Mouse (Mus musculus): ENCODE data around the gene Pole2.

- no peak for TF ChIP-seq POLR2A (IDR thresholded peaks at IDR 0.05; ENCODE audit: extremely low read depth, insufficient read depth, low read length)
- TF ChIP-seq CTCF (IDR thresholded peaks at IDR 0.05; ENCODE audit: low read depth, low read length), result no peak
Observed at GRCm38 (mm10) chr12:69213186-69213777, 14.7 kb downstream of the Pole2 start.

Measured in liver, adult 2 months (tissue).